Mouse (Mus musculus) cerebellum, adult 2 months (tissue): Measurements from ENCODE around the gene Abcg4.

Source experiments
- CTCF ChIP-seq: fragments of 200-500 bp; IDR thresholded peaks from 2 replicates; pipeline ENCODE4 v1.5.1; 2011; ENCODE audit warnings: low read depth, mild to moderate bottlenecking, control low read depth, low read length, moderate library complexity, borderline replicate concordance; ENCODE audit not compliant: insufficient read depth
- POLR2A ChIP-seq: fragments of 200-500 bp; IDR thresholded peaks from 2 replicates; pipeline ENCODE4 v1.6.1; 2011; ENCODE audit warnings: low read length, control low read depth, borderline replicate concordance; ENCODE audit not compliant: insufficient read depth

- TF ChIP-seq CTCF (no peak), POLR2A (no peak)
Measured at GRCm38 (mm10) chr9:44307248-44307647, 18.8 kb upstream of the Abcg4 start.
